Mouse (Mus musculus): ENCODE results near the gene Ubr1.

The Ubr1 gene

GRCm38 (mm10) chr2:120970559-120971080 lies at the start of gene Ubr1:
TSS of gene Ubr1 (minus strand) at chr2:120970715.
- DNase-seq (ENCODE audit: low read depth, low spot score), result peak; percentile 87

- no peak for DNase-seq (ENCODE audit: low read depth, low spot score)
Observed at GRCm38 (mm10) chr2:121017151-121017550, 46.6 kb upstream of the Ubr1 start.

- DNase-seq (ENCODE audit: low read depth, low spot score), result no peak
Observed at GRCm38 (mm10) chr2:121016226-121016625, 45.7 kb upstream of the Ubr1 start.

- DNase-seq (ENCODE audit: low read depth, low spot score), result no peak
Observed at GRCm38 (mm10) chr2:121015507-121015906, 45.0 kb upstream of the Ubr1 start.

- no peak for DNase-seq (ENCODE audit: low read depth, low spot score)
Observed at GRCm38 (mm10) chr2:121012676-121013075, 42.2 kb upstream of the Ubr1 start.

GRCm38 (mm10) chr2:121009071-121009677 lies 38.7 kb upstream of the Ubr1 start:
- no peak for DNase-seq (ENCODE audit: low read depth, low spot score)

GRCm38 (mm10) chr2:121008664-121009007 lies 38.1 kb upstream of the Ubr1 start:
- no peak for DNase-seq (ENCODE audit: low read depth, low spot score)

GRCm38 (mm10) chr2:121007925-121008663 lies 37.6 kb upstream of the Ubr1 start, which contains the start of gene Ccndbp1:
TSS of gene Ccndbp1 (plus strand) at chr2:121008403.
- DNase-seq (ENCODE audit: low read depth, low spot score), result peak; percentile 98

GRCm38 (mm10) chr2:121006986-121007385 lies 36.5 kb upstream of the Ubr1 start:
- DNase-seq (ENCODE audit: low read depth, low spot score), result no peak

- no peak for DNase-seq (ENCODE audit: low read depth, low spot score)
Observed at GRCm38 (mm10) chr2:121004018-121004811, 33.7 kb upstream of the Ubr1 start.

- DNase-seq (ENCODE audit: low read depth, low spot score), result peak; percentile 45
Observed at GRCm38 (mm10) chr2:121003586-121003985, 33.1 kb upstream of the Ubr1 start.

- DNase-seq (ENCODE audit: low read depth, low spot score), result no peak
Observed at GRCm38 (mm10) chr2:120998863-120999262, 28.3 kb upstream of the Ubr1 start.

GRCm38 (mm10) chr2:120996607-120997006 lies 26.1 kb upstream of the Ubr1 start:
- peak; percentile 27 for DNase-seq (ENCODE audit: low read depth, low spot score)

GRCm38 (mm10) chr2:120991196-120991595 lies 20.7 kb upstream of the Ubr1 start:
- peak; percentile 21 for DNase-seq (ENCODE audit: low read depth, low spot score)

GRCm38 (mm10) chr2:120985241-120985640 lies 14.7 kb upstream of the Ubr1 start:
- DNase-seq (ENCODE audit: low read depth, low spot score), result peak; percentile 37

GRCm38 (mm10) chr2:120983611-120984010 lies 13.1 kb upstream of the Ubr1 start:
- DNase-seq (ENCODE audit: low read depth, low spot score), result no peak

- DNase-seq (ENCODE audit: low read depth, low spot score), result peak; percentile 81
Observed at GRCm38 (mm10) chr2:120980861-120981260, 10.3 kb upstream of the Ubr1 start.

- DNase-seq (ENCODE audit: low read depth, low spot score), result peak; percentile 95
Observed at GRCm38 (mm10) chr2:120979819-120980218, 9.3 kb upstream of the Ubr1 start.

GRCm38 (mm10) chr2:120978693-120979037 lies 8.2 kb upstream of the Ubr1 start:
- DNase-seq (ENCODE audit: low read depth, low spot score), result peak; percentile 58

GRCm38 (mm10) chr2:120977926-120978692 lies 7.6 kb upstream of the Ubr1 start:
- peak; percentile 33 for DNase-seq (ENCODE audit: low read depth, low spot score)
